Mouse (Mus musculus) heart, postnatal 0 days (tissue): ENCODE data around the gene Zfhx3.

ENCODE experiments used
- CTCF ChIP-seq: IDR thresholded peaks from 2 replicates; pipeline ENCODE4 v1.5.1; 2016; ENCODE audit warnings: antibody characterized with exemption, control low read depth, low read depth
- EP300 ChIP-seq: IDR thresholded peaks from 2 replicates; pipeline ENCODE4 v1.6.1; 2016; ENCODE audit warnings: antibody characterized with exemption, low read depth

- TF ChIP-seq CTCF (no peak), EP300 (no peak)
Measured at GRCm38 (mm10) chr8:108930635-108931034, 988.2 kb downstream of the Zfhx3 start.
